Mouse (Mus musculus) regulatory T cell (primary cell): Measurements from ENCODE around the gene Trpc2.

ENCODE experiments used
- in situ Hi-C: fragments of 300-600 bp; cut with MboI, MseI; formaldehyde crosslinking; loops from one replicate; pipeline ENCODE4 v1.15.1; 2025; ENCODE audit warnings: high pct_unique_total_duplicates

Trpc2 gene

DNA sequence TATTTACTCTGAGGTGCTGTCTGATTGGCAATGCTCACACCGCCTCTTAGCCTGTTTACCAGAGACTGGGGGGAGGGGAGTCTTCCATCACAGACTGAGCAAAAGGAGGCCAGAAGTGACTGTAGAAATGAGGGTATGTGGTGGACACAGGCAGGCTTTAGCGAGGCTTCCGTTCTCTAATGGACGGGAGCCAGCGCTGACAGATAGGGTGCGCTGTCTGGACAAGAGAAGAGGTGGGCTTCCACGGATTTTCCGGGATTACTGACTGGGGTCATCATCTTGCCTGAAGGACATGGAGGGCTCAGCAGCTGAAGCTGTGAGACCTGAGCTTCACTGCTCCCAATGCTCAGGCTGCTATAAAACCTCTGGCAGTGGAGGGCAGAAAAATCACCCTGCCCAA, 19.3 kb downstream of the Trpc2 start:
- in situ Hi-C loops: no loop called here

DNA sequence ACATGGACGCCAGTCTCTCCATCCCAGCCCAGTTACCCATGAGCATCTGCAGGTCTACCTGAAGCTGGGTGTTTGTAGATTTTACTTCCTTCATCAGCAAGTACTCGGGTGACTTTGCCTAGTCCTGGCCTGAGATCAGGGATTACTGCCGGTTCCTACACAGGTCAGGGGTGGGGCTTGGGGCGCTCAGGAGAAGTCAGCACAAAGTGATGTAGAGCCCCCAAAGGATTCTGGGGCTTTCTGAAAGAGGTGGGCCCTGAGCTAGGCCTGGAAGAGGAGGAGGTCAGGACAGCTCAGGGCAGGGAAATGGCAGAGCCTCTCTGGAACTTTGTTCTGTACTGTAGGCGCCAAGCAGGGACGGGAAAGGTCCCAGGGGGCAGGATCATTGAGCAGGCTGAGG, 19.8 kb downstream of the Trpc2 start:
- in situ Hi-C loops: no loop called here

DNA sequence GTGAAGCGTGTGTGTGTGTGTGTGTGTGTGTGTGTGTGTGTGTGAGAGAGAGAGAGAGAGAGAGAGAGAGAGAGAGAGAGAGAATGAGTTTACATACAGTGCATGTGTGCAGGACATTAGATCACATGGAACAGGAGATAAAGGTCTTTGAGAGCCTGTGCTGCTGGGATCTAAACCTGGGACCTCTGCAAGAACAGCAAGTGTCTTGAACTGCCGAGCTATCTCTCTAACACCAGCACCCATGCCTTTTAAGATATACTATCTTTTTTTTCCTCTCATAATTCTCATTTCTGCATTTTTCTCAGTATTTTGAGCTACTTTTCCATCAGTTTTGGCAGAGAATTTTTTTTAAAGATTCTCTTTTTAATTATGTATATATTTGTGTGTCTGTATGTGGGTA, 20.6 kb downstream of the Trpc2 start:
- in situ Hi-C loops: no loop called here

DNA sequence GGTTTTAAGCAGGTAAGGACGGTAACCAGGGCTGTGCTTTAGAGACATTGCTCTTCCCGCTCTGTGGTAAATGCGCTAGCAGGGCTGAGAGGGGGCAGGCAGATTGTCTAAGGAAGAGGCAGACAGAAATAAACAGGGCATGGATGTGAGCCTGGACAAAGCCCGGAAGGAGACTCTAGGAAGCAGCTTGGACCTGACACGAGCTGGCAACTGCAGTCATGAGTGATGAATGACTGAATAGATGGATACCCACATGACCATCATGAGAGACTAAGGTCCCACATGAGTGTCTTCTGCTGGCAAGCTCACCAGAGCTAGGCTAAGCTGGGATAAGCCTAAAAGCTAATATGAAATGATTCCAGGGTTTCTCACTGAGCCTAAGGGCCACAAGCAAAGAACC, 21.2 kb downstream of the Trpc2 start:
- in situ Hi-C loops: no loop called here

DNA sequence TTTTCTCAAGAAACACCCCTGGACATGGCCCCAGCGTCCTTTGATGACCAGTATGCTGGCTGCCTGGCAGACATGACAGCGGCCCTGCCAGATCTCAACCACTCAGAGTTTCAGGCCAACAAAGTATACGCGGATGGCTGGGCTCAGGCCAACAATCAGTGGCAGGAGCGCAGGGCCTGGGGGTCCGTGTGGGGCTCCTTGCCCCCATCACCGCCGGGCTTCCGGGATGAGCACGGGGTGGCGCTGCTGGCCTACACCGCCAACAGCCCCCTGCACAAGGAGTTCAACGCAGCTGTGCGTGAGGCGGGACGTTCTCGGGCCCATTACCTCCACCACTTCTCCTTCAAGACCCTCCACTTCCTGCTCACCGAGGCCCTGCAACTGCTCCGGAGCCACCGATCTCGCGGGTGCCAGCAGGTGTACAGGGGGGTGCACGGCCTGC, 23.8 kb downstream of the Trpc2 start:
- in situ Hi-C loops: no loop called here

DNA sequence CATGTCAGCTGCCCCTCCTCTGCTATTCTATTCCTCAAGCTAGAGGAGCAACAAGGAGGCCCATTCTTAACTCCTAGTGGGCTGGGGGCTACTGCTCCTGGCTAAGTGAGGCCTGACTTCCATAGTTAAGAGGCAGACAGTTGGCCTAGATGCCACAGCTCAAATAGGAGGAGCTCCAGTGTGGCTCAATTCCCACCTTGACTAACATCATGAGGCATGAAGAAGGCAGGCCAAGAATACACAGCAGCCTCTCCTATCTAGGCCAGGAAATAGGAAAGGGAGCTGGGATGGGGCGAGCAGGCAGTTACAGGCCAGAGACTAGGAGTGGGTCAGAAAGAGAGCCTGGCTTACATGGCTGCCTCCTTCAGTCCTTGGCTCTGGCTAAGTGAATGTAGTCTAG, 25.3 kb downstream of the Trpc2 start:
- in situ Hi-C loops: no loop called here

DNA sequence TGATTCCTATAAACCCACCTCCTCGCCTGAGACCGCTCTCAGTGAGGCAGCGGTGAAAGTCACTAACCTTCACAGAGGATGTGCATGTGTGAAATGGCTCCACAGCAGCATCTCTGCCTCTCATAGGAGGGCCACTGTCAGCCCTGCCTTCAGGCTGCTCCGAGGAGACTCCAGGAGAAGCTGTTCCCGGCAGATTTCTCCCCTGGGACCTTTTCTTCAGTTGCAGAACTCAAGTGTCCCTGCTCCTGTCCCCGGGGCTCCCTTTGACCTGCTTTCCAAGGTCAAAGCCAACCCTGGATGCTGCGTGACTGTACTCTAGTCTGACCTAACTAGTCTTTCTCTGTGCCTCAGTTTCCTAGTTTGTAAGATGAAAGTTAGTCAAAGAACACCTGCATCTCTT, 26.3 kb downstream of the Trpc2 start, which contains the start of gene Art5:
Art5 (minus strand) TSS at position 319 of the 400 bp plus-strand sequence.
- in situ Hi-C loops: no loop called here

DNA sequence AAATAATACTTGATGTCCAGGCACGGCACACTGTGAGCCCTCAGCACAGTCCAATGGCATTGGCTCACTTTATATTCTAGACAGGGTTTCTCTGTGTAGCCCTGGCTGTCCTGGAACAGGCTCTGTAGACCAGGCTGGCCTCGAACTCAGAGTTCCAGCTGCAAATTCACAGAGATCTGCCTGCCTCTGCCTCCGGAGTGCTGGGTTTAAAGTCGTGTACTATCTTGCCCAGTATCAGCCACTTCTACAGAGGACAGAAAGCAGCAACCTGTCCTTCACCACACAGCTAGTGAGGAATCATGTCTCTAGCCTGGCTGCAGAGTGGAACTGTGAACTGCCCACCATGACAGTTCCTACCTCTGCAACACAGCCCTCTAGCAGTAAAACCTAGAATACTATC, 26.8 kb downstream of the Trpc2 start:
- in situ Hi-C loops: no loop called here

DNA sequence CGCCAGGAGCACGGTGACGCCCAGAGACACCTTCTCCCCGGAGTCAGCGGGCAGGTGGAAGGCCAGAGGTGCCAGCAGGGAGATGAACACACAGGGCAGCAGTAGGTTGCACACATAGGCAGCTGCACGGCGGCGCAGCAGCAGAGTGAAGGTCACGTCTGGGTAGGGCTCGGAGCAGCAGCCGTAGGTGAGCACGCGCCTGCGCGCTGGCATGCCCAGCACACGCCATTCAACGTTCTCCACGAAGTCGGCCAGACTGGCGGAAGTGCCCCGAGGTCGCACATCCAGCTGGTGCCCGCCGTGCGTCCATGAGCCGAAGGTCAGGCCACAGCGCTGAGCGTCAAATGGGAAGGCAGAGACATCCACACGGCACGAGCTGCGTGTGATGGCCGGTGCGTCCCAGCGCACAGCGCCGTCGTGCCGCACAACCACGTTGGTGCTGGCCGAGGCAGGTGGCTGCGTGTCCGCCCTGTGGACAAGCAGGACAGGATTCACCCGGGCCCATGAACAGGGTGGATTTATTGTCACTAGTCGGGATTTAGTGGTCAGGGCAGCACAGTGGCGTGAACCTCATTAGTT, 30.3 kb downstream of the Trpc2 start:
- in situ Hi-C loops: no loop called here

DNA sequence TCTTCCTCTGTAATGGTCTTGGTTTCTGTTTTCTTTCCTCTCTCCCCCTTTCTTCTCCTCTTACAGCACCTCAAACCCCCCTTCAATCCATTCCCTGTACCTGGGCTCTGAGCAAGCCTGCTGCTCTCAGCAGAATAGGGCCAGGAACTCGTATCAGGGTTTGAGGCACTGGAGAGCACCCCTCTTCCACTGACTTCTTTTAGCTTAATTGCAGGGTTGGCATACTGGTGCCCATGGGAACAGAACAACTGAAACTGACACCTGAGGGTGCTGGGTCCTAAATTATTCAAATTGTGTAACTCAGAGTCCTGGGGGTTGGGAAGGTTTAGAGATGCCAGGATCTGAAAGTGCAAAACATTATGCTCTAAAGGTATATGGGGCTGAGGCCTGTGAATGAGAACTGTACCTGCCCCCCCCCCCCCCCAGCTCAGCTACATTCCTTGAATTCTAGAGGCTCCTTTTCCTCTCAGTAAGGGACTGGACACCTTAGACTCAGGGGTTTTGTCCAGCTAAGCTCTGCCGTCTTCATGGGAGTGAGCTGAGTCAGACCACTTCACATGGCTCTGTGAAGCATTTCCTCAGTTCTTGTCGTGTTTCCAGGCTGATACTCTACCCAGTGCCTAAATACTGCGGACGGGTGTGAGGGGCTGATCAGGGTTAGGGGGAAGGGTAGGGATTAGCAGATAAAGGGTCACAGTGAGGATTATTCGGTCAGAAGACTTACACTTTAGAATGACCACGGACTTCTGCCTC, 33.8 kb downstream of the Trpc2 start, which contains the start of gene Chrna10:
Chrna10 (minus strand) TSS at position 250 of the 753 bp plus-strand sequence.
- in situ Hi-C loops: no loop called here

DNA sequence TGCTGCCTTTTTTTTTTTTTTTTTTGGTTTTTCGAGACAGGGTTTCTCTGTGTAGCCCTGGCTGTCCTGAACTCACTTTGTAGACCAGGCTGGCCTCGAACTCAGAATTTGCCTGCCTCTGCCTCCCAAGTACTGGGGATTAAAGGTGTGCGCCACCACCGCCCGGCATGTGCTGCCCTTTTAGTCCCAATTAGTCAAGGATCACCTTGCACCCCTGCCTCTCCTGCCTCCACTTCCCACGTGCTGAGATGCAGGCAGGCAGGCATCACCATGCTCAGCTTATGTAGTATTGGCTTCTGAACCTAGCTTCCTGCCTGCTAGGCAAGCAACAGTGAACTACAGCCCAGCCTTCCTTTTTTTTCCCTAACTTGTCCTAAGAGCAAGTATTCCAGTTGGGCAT, 34.5 kb downstream of the Trpc2 start:
- in situ Hi-C loops: no loop called here

DNA sequence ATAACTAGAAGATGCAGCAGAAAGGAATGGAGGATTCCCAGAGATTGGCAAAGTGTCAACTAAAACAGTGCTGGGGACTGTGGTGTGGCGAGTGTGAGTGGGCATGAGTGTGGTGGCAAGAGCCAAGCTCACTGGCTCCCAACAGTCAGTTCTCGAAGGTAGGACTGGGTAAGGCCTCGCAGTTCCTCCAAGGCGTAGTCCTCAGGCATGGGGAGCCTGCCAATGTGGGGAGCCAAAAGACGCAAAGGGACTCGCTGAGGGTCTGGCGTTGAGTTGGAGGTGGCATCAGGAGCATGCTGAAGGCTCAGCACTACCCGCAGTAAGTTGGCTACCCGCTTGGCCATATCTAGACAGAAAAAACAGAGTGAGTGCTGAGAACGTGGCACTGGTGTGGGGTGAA, 37.4 kb downstream of the Trpc2 start:
- in situ Hi-C loops: no loop called here

DNA sequence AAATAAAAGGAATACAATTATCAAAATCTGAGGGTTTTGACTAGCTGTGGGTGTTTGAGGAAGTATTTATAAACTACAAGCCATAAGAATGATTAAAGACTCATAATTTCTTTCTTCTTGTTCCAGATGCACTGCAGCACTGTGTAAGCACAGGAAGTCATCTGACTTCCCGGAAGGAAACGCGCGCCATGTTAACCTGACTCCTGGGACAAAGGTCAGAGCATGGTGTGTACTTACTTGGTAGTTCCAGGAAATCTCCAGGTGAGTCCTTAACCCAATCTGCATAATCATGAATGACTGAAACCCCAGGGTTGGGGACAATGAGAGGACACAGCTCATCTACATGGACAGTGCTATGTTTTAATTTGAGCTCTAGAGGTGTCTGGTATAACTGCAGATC, 49.5 kb downstream of the Trpc2 start:
- in situ Hi-C loops: no loop called here

DNA sequence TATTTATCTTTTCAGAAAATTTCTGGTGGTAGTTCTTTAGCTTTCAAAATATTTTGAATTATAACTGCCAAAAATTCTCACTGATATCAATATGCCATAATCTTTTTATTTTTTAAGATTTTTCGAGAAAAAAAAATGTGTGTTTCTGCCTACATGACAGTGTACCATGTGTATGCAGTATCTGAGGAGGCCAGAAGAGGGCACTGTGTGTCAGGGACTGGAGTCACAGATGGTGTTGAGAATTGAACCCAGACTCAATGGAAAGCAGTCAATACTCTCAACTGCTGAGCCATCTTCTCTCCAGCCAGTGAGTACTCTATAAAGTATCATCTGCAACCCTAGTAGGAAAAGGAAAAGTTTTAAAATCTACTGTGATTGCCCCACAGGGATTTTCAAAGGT, 54.5 kb downstream of the Trpc2 start:
- in situ Hi-C loops: no loop called here

DNA sequence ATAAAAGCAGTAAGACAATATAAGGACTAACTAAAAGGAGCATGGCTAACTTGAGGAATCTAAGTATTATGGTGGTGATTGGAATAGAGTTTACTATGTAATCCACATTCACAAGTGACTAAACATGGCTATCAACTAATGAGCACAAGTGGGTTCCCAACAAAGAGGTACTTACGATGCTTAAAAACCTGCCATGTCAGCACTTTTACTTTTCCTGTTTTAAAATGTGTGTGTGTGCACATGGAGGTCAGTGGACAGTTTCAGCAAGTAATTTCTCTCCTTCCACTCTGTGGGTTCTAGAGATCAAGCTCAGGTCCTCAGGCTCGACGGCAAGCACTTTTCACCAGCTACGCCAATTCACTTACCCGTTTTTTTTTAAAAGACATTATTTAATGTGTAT, 55.0 kb downstream of the Trpc2 start:
- in situ Hi-C loops: no loop called here
